Mouse (Mus musculus) lung, postnatal 25 days (tissue): ENCODE data around the gene Dmd.
"Not testable (repeated sequence)": the region's sequence is repeated elsewhere in the genome, so short reads cannot be mapped to it uniquely, and the experiment has no call there.

ENCODE experiments used
- DNase-seq: peaks from one replicate; pipeline ENCODE4 v3.0.0; 2022; ENCODE audit warnings: low spot score

Gene Dmd

GRCm38 (mm10) chrX:82948630-82949029 lies at the start of gene Dmd:
Gene Dmd, plus strand, starts transcription at chrX:82948870.
- DNase-seq: no peak

- DNase-seq: no peak
Measured at GRCm38 (mm10) chrX:82901515-82901914, 47.2 kb upstream of the Dmd start.

- DNase-seq: no peak
Measured at GRCm38 (mm10) chrX:82987683-82988082, 39.0 kb downstream of the Dmd start.

- no peak for DNase-seq
Measured at GRCm38 (mm10) chrX:83050190-83050589, 101.5 kb downstream of the Dmd start.

- DNase-seq: peak; percentile 1
Measured at GRCm38 (mm10) chrX:83116171-83116876, 167.7 kb downstream of the Dmd start.

GRCm38 (mm10) chrX:83117198-83117597 lies 168.5 kb downstream of the Dmd start:
- DNase-seq: no peak

- DNase-seq: no peak
Measured at GRCm38 (mm10) chrX:83220563-83220962, 271.9 kb downstream of the Dmd start.

GRCm38 (mm10) chrX:83221050-83221449 lies 272.4 kb downstream of the Dmd start:
- DNase-seq: no peak

- DNase-seq: no peak
Measured at GRCm38 (mm10) chrX:83487598-83487997, 538.9 kb downstream of the Dmd start, which contains the start of gene Tsga8. Gene Tsga8, minus strand, starts transcription at chrX:83487924.

- peak; percentile 51 for DNase-seq
Measured at GRCm38 (mm10) chrX:83674998-83675397, 726.3 kb downstream of the Dmd start.

- DNase-seq: no peak
Measured at GRCm38 (mm10) chrX:83686547-83686946, 737.9 kb downstream of the Dmd start.

- DNase-seq: peak; percentile 3
Measured at GRCm38 (mm10) chrX:83740533-83740932, 791.9 kb downstream of the Dmd start.

- DNase-seq: no peak
Measured at GRCm38 (mm10) chrX:83746301-83747008, 797.8 kb downstream of the Dmd start.

GRCm38 (mm10) chrX:83787406-83787805 lies 838.7 kb downstream of the Dmd start:
- DNase-seq: no peak

- not testable (repeated sequence) for DNase-seq
Measured at GRCm38 (mm10) chrX:83867469-83867868, 918.8 kb downstream of the Dmd start.

GRCm38 (mm10) chrX:83875389-83875788 lies 926.7 kb downstream of the Dmd start:
- DNase-seq: not testable (repeated sequence)

GRCm38 (mm10) chrX:83975895-83976294 lies 1027.2 kb downstream of the Dmd start:
- DNase-seq: no peak

- DNase-seq: no peak
Measured at GRCm38 (mm10) chrX:84001294-84001693, 1052.6 kb downstream of the Dmd start.

GRCm38 (mm10) chrX:84062431-84062830 lies 1113.8 kb downstream of the Dmd start:
- DNase-seq: not testable (repeated sequence)

- DNase-seq: no peak
Measured at GRCm38 (mm10) chrX:84165872-84166271, 1217.2 kb downstream of the Dmd start.

- no peak for DNase-seq
Measured at GRCm38 (mm10) chrX:84241297-84241859, 1292.7 kb downstream of the Dmd start.

- DNase-seq: no peak
Measured at GRCm38 (mm10) chrX:84330593-84330992, 1381.9 kb downstream of the Dmd start.

- no peak for DNase-seq
Measured at GRCm38 (mm10) chrX:84332177-84332576, 1383.5 kb downstream of the Dmd start.
